Mouse (Mus musculus) limb, embryonic 13.5 days (tissue): Measurements from ENCODE around the gene Klc1. TPM values are rescaled to one million over a fixed set of nuclear protein-coding genes. Genes with fewer than 3 reads are reported as not detected.
A peak's percentile ranks its signal among the peaks of the same experiment; 100 is the strongest.

Experiments
- ATAC-seq: fragments of 200-750 bp; cut with Nextera tagmentation; 2 replicates; pipeline ENCODE4 v1.8.0; 2017; ENCODE audit warnings: low read depth, moderate number of reproducible peaks, moderate TSS enrichment; ENCODE audit not compliant: low FRiP score
- H3K27ac ChIP-seq: fragments of 300-500 bp; sonication (generic); 2 replicates; pipeline ENCODE4 v1.5.1; 2015; ENCODE audit warnings: inconsistent platforms, mild to moderate bottlenecking, moderate library complexity
- H3K27me3 ChIP-seq: fragments of 300-500 bp; sonication (generic); 2 replicates; pipeline ENCODE4 v1.6.1; 2015; ENCODE audit warnings: mild to moderate bottlenecking, inconsistent platforms
- H3K36me3 ChIP-seq: fragments of 300-500 bp; sonication (generic); 2 replicates; pipeline ENCODE4 v1.6.1; 2015; ENCODE audit warnings: inconsistent platforms, mild to moderate bottlenecking, moderate library complexity
- H3K4me1 ChIP-seq: fragments of 300-500 bp; sonication (generic); 2 replicates; pipeline ENCODE4 v1.6.1; 2015; ENCODE audit warnings: inconsistent platforms
- H3K4me2 ChIP-seq: fragments of 300-500 bp; sonication (generic); replicated peaks from 2 replicates; pipeline ENCODE4 v1.6.1; 2015; ENCODE audit warnings: inconsistent platforms, mild to moderate bottlenecking, moderate library complexity
- H3K4me3 ChIP-seq: fragments of 300-500 bp; sonication (generic); 2 replicates; pipeline ENCODE4 v1.5.1; 2015; ENCODE audit warnings: moderate library complexity, mild to moderate bottlenecking, inconsistent platforms
- H3K9ac ChIP-seq: fragments of 300-500 bp; sonication (generic); 2 replicates; pipeline ENCODE4 v1.6.1; 2015; ENCODE audit warnings: mild to moderate bottlenecking, inconsistent platforms
- H3K9me3 ChIP-seq: fragments of 300-500 bp; sonication (generic); 2 replicates; pipeline ENCODE4 v1.6.1; 2016; ENCODE audit warnings: inconsistent platforms
- WGBS: fragments of 180-500 bp; shearing (Covaris S2); methylation state at CpG from one replicate; pipeline ENCODE4 v1.1.7; 2015; 5-methylcytosine and 5-hydroxymethylcytosine counted together
- polyA plus RNA-seq: library from polyadenylated mRNA; unstranded; fragments of >200 nt; fragmentation: Nextera tagmentation; extraction: Ambion mirVana; gene quantifications from 2 replicates; pipeline ENCODE4 v1.2.1, GENCODE M21; 2015

Gene Klc1
- polyA plus RNA-seq, 1 experiment from 2014 or later: 112 TPM

DNA sequence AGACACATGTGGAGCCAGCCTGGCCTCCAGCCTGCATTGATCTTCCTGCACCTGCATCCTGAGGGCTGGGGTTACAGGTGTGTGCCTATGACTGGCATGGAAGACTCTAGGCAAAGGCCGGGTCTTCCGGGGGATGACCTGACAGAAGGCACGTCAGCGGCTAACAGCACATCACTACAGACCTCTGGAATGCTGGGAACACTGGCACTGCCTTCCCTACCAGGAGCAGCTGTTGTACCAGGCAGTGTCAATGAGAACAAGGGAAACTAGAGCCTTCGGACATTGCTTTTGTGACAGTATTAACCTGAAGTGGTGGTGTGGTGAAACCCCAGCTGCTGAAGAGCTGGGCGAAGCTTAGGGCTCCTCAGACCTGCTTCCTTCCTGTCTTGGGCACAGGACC lies 50.1 kb downstream of the Klc1 start:
- no peak overlapping the region for H3K4me3 ChIP-seq
- no peak overlapping the region for H3K4me2 ChIP-seq
- peaks cover 58% of the 10 kb centered on the region for H3K36me3 ChIP-seq
- H3K27ac ChIP-seq: peak overlapping the region; percentile 40; the same call in 1 of the 2 replicates
- peaks cover 21% of the 10 kb centered on the region for H3K4me1 ChIP-seq
- H3K9ac ChIP-seq: no peak overlapping the region
- H3K9me3 ChIP-seq: no peaks in the 10 kb centered on the region
- WGBS: 90% methylated on average over 6 of the region's 6 CpGs
- no peak for ATAC-seq
- H3K27me3 ChIP-seq: no peaks in the 10 kb centered on the region

- ATAC-seq: peak; percentile 17; the same call in 1 of the 2 replicates
- no peaks in the 10 kb centered on the region for H3K27me3 ChIP-seq
- peaks cover 48% of the 10 kb centered on the region for H3K36me3 ChIP-seq
- 3% methylated on average over 9 of the region's 9 CpGs for WGBS
- peak overlapping the region; percentile 52 for H3K9ac ChIP-seq
- no peak overlapping the region for H3K4me3 ChIP-seq
- H3K4me1 ChIP-seq: peaks cover 22% of the 10 kb centered on the region
- peak overlapping the region; percentile 21; the same call in 1 of the 2 replicates for H3K4me2 ChIP-seq
- H3K9me3 ChIP-seq: no peaks in the 10 kb centered on the region
- peak overlapping the region; percentile 40; the same call in 1 of the 2 replicates for H3K27ac ChIP-seq
Measured at GRCm38 (mm10) chr12:111809762-111810161, 51.1 kb downstream of the Klc1 start.

DNA sequence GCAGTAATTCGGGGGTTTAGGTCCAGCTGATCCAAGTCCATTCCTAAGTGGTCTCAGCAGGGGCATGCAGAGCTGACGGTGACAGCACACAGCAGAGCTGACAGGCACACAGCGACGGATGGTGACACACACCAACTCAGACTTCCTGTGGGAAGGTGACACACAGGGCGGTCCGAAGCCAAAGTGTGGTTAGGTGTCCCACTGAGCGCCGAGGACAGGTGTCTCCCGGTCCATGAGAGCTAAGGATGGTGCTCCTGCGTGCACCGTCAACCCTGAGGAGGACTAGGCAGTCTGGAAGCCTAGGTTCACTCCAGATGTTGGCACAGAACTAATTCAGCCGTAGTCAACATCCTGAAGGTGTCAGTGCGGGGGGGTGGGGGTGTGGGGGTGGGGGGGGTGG lies 53.4 kb downstream of the Klc1 start:
- H3K9me3 ChIP-seq: no peaks in the 10 kb centered on the region
- no peak overlapping the region for H3K27ac ChIP-seq
- H3K4me3 ChIP-seq: no peak overlapping the region
- no peak overlapping the region for H3K9ac ChIP-seq
- 81% methylated on average over 13 of the region's 13 CpGs for WGBS
- H3K27me3 ChIP-seq: no peaks in the 10 kb centered on the region
- peaks cover 45% of the 10 kb centered on the region for H3K4me1 ChIP-seq
- H3K4me2 ChIP-seq: peak overlapping the region; percentile 91; the same call in 1 of the 2 replicates
- ATAC-seq: no peak
- H3K36me3 ChIP-seq: peaks cover 26% of the 10 kb centered on the region

- no peaks in the 10 kb centered on the region for H3K9me3 ChIP-seq
- ATAC-seq: no peak
- peaks cover 24% of the 10 kb centered on the region for H3K36me3 ChIP-seq
- peak overlapping the region; percentile 91 for H3K4me2 ChIP-seq
- H3K9ac ChIP-seq: peak overlapping the region; percentile 78
- peaks cover 49% of the 10 kb centered on the region for H3K4me1 ChIP-seq
- 73% methylated on average over 12 of the region's 12 CpGs for WGBS
- H3K4me3 ChIP-seq: peak overlapping the region; percentile 71
- no peak overlapping the region for H3K27ac ChIP-seq
- no peaks in the 10 kb centered on the region for H3K27me3 ChIP-seq
Measured at GRCm38 (mm10) chr12:111812611-111813010, 54.0 kb downstream of the Klc1 start.

DNA sequence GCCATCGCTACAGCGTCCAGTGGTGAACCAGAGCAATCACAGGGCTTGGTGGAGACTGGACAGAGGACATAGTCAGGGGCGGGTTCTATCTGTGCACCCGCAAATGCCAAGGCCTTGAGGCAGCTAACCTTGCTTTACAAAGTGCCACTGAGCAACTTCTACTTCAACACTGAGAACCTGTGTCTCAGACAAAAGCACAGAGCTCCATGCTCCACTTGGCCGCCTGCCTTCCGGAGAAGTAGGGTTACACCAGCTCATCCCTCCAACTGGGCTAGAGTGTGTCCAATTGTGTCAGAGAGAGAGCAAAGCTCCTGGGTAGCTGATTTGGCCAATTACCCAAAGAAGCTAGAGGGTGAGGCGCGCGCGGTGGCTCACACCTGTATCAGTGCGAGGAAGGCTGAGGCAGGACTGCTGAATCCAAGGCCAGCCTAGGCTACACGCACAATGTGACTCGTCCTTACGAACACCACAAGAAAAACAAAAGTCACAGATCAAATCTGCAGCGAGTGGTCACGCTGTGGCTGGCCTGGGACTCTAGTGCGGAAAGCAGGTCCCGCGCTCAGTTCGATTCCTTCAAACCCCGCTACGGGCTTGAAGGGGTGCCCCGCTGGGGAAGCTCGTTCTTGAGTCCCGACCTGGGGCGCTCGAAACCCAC lies 54.6 kb downstream of the Klc1 start:
- peak overlapping the region; percentile 71 for H3K4me3 ChIP-seq
- H3K4me2 ChIP-seq: peak overlapping the region; percentile 91
- H3K27me3 ChIP-seq: no peaks in the 10 kb centered on the region
- peaks cover 50% of the 10 kb centered on the region for H3K4me1 ChIP-seq
- ATAC-seq: no peak
- H3K9me3 ChIP-seq: no peaks in the 10 kb centered on the region
- 0 out of 2 replicates have a peak overlapping the region, but pooled peaks have one; percentile 28 for H3K27ac ChIP-seq
- WGBS: 5% methylated on average over 27 of the region's 27 CpGs
- H3K36me3 ChIP-seq: peaks cover 19% of the 10 kb centered on the region
- H3K9ac ChIP-seq: peak overlapping the region; percentile 78

DNA sequence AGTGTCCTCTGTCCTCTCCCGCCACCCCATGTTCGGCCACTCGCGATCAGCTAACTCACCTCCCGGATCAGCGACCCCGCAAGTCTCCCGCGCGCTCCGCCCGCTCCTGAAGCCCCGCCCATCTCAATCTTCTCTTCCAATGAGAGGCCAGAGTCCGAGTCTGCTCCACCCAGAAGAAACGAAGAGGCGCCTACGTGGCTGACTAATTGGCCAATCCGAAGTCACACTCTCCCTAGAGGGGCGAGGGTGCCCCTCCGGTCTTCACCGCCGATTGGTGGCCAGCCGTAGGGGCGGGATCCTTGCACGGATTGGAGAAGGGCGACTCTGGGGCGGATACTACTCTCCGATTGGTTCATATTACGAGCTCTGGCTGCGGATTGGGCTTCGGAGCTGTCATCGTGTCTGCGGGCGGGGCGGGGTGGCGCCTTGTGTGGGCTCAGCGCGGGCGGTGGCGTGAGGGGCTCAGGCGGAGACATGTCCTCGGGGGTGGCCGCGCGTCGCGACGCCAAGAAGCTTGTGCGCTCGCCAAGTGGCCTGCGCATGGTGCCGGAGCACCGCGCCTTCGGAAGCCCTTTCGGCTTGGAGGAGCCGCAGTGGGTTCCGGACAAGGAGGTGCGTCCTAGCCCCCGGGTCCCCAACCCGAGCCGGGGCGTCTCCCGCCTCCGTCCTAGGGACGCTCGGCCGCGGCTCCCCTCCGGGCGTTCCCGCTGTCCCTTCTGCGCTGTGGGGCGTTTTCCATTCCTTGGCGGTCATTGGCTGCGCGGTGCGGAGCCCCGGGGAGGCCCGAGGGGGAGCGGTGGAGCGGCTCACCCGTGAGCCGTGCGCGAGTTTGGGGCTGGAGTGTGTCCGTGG lies 55.3 kb downstream of the Klc1 start, which contains the start of the genes Xrcc3 and Zfyve21:
TSS of gene Xrcc3 (minus strand) at position 108 of the 852 bp plus-strand sequence.
TSS of gene Zfyve21 (plus strand) at position 405 of the 852 bp plus-strand sequence.
- no peaks in the 10 kb centered on the region for H3K9me3 ChIP-seq
- peaks cover 53% of the 10 kb centered on the region for H3K4me1 ChIP-seq
- WGBS: under 1% methylated on average over 87 of the region's 87 CpGs
- peak within 1 kb of the TSS; percentile 84 for H3K27ac ChIP-seq
- ATAC-seq: peak; percentile 99
- peaks cover 11% of the 10 kb centered on the region for H3K36me3 ChIP-seq
- no peaks in the 10 kb centered on the region for H3K27me3 ChIP-seq
- H3K4me2 ChIP-seq: peak within 1 kb of the TSS; percentile 91
- H3K9ac ChIP-seq: peak within 1 kb of the TSS; percentile 86
- H3K4me3 ChIP-seq: peak within 1 kb of the TSS; percentile 86

GRCm38 (mm10) chr12:111814769-111815762 lies 56.4 kb downstream of the Klc1 start:
- peak overlapping the region; percentile 84 for H3K27ac ChIP-seq
- peak overlapping the region; percentile 86 for H3K4me3 ChIP-seq
- 30% methylated on average over 19 of the region's 19 CpGs for WGBS
- H3K4me2 ChIP-seq: peak overlapping the region; percentile 78
- H3K27me3 ChIP-seq: no peaks in the 10 kb centered on the region
- ATAC-seq: no peak
- no peaks in the 10 kb centered on the region for H3K9me3 ChIP-seq
- peaks cover 7% of the 10 kb centered on the region for H3K36me3 ChIP-seq
- H3K9ac ChIP-seq: peak overlapping the region; percentile 86
- H3K4me1 ChIP-seq: peaks cover 44% of the 10 kb centered on the region

DNA sequence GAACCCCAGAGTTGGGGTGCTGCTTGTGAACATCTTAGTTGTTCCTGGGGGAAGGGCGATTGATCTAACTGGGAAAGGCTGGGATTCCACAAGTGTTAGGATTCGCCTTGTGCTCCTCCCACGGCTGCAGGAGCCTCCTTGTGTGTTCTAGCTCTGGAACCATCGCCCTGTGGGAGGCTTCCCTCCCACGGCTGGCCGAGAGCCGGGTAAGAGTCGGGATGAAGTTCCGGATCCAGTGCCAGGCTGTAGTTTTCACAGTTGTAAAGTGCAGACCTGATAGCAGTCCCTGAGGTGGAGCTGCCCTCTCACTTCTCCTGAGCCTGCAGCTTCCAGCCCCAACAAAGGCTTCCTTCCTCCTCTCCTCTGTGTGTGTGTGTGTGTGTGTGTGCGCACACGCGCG lies 57.9 kb downstream of the Klc1 start:
- peak overlapping the region; percentile 78 for H3K4me2 ChIP-seq

GRCm38 (mm10) chr12:111816967-111817366 lies 58.3 kb downstream of the Klc1 start:
- H3K27me3 ChIP-seq: no peaks in the 10 kb centered on the region
- H3K4me1 ChIP-seq: peaks cover 42% of the 10 kb centered on the region
- H3K27ac ChIP-seq: no peak overlapping the region
- WGBS: 82% methylated on average over 9 of the region's 9 CpGs
- peak overlapping the region; percentile 78 for H3K4me2 ChIP-seq
- peaks cover 16% of the 10 kb centered on the region for H3K36me3 ChIP-seq
- no peak overlapping the region for H3K4me3 ChIP-seq
- peak overlapping the region; percentile 54 for H3K9ac ChIP-seq
- ATAC-seq: no peak
- no peaks in the 10 kb centered on the region for H3K9me3 ChIP-seq

More for the DNA sequence above, 57.9 kb downstream of the Klc1 start:
- H3K9ac ChIP-seq: peak overlapping the region; percentile 54
- peaks cover 42% of the 10 kb centered on the region for H3K4me1 ChIP-seq
- no peaks in the 10 kb centered on the region for H3K9me3 ChIP-seq
- peaks cover 15% of the 10 kb centered on the region for H3K36me3 ChIP-seq
- ATAC-seq: no peak
- H3K27ac ChIP-seq: no peak overlapping the region; the same call in 1 of the 2 replicates
- H3K4me3 ChIP-seq: 0 out of 2 replicates have a peak overlapping the region, but pooled peaks have one; percentile 4
- H3K27me3 ChIP-seq: no peaks in the 10 kb centered on the region
- 74% methylated on average over 13 of the region's 13 CpGs for WGBS

DNA sequence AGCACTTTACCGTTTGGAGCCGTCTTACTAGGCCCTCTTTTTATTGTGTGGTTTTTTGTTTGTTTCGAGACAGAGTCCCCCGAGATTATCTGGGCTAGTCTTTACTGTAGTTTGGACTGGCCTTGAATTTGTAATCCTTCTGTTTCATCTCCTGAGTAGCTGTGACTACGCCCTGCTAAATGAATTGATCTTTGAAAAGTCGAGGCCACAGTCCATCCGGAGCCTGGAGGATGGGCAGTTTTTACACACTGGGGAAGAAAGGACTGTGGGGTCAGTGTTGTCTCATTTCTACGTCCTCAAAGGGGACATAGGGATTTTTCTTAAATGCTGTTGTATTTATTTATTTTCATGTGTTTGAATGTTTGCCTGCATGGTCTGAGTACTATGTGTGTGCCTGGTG lies 59.3 kb downstream of the Klc1 start:
- no peak for ATAC-seq
- H3K9ac ChIP-seq: no peak overlapping the region
- 93% methylated on average over 8 of the region's 8 CpGs for WGBS
- H3K4me2 ChIP-seq: no peak overlapping the region
- no peak overlapping the region for H3K4me3 ChIP-seq
- H3K9me3 ChIP-seq: no peaks in the 10 kb centered on the region
- no peaks in the 10 kb centered on the region for H3K27me3 ChIP-seq
- peaks cover 36% of the 10 kb centered on the region for H3K4me1 ChIP-seq
- peaks cover 20% of the 10 kb centered on the region for H3K36me3 ChIP-seq
- no peak overlapping the region for H3K27ac ChIP-seq

DNA sequence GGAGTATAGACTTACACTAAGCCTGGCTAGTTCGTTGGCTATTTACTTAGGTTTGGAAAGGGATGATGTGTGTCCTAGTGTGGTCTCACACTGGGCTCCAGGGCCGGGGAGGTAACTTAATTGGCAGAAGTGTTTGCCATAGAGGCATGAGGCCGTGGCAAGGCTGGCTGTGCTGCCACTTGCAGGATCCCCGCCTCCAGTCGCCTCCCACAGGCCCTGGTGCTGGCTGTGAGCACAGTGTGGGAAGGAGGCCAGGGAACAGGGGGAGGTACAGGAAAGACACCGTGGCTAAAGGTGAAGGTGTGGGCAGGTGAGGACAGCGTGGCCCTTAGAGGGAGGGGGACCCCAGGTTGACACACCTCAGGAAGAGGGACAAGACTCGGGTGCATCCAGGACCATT lies 61.3 kb downstream of the Klc1 start:
- WGBS: 77% methylated on average over 8 of the region's 8 CpGs

More for the DNA sequence above, 61.3 kb downstream of the Klc1 start:
- Histone ChIP-seq H3K4me2 (no peak overlapping the region), H3K4me3 (no peak overlapping the region), H3K9me3 (no peaks in the 10 kb centered on the region), H3K9ac (no peak overlapping the region), H3K36me3 (peaks cover 40% of the 10 kb centered on the region), H3K27ac (no peak overlapping the region), H3K27me3 (no peaks in the 10 kb centered on the region), H3K4me1 (peaks cover 29% of the 10 kb centered on the region)
- no peak for ATAC-seq
